Mouse (Mus musculus) liver, embryonic 12.5 days (tissue): ENCODE data around the gene Olfr1406. TPM values are rescaled to one million over a fixed set of nuclear protein-coding genes. Genes with fewer than 3 reads are reported as not detected.
"Not testable (repeated sequence)": the region's sequence is repeated elsewhere in the genome, so short reads cannot be mapped to it uniquely, and the experiment has no call there.

Experiments used
- ATAC-seq: fragments of 200-750 bp; cut with Nextera tagmentation; 2 replicates; pipeline ENCODE4 v1.8.0; 2017; ENCODE audit warnings: moderate number of reproducible peaks, mild to moderate bottlenecking, moderate library complexity
- H3K27ac ChIP-seq: fragments of 300-500 bp; sonication (generic); 2 replicates; pipeline ENCODE4 v1.5.1; 2016; ENCODE audit warnings: mild to moderate bottlenecking
- H3K27me3 ChIP-seq: fragments of 300-500 bp; sonication (generic); replicated peaks from 2 replicates; pipeline ENCODE4 v1.6.1; 2016; ENCODE audit warnings: mild to moderate bottlenecking, moderate library complexity
- H3K36me3 ChIP-seq: fragments of 300-500 bp; sonication (generic); 2 replicates; pipeline ENCODE4 v1.6.1; 2016; ENCODE audit warnings: mild to moderate bottlenecking, moderate library complexity
- H3K4me1 ChIP-seq: fragments of 300-500 bp; sonication (generic); 2 replicates; pipeline ENCODE4 v1.6.1; 2016
- H3K4me2 ChIP-seq: fragments of 300-500 bp; sonication (generic); 2 replicates; pipeline ENCODE4 v1.6.1; 2016; ENCODE audit warnings: mild to moderate bottlenecking, moderate library complexity
- H3K4me3 ChIP-seq: fragments of 300-500 bp; sonication (generic); 2 replicates; pipeline ENCODE4 v1.5.1; 2016; ENCODE audit warnings: mild to moderate bottlenecking, moderate library complexity
- H3K9ac ChIP-seq: fragments of 300-500 bp; sonication (generic); 2 replicates; pipeline ENCODE4 v1.6.1; 2016; ENCODE audit warnings: mild to moderate bottlenecking, moderate library complexity
- H3K9me3 ChIP-seq: fragments of 300-500 bp; sonication (generic); replicated peaks from 2 replicates; pipeline ENCODE4 v1.6.1; 2016; ENCODE audit warnings: mild to moderate bottlenecking, moderate library complexity
- whole genome bisulfite sequencing: fragments of 180-500 bp; shearing (Covaris S2); methylation state at CpG from one replicate; pipeline ENCODE4 v1.1.7; 2016; ENCODE audit not compliant: insufficient replicate concordance; 5-methylcytosine and 5-hydroxymethylcytosine counted together
- polyA plus RNA-seq: library from polyadenylated mRNA; unstranded; fragments of >200 nt; fragmentation: Nextera tagmentation; extraction: Ambion mirVana; gene quantifications from 2 replicates; pipeline ENCODE4 v1.2.1, GENCODE M21; 2016

Gene Olfr1406
- not detected in 2 replicates for polyA plus RNA-seq

GRCm38 (mm10) chr1:173190540-173190939, at the start of gene Olfr1406:
Olfr1406 (minus strand) TSS chr1:173190640.
- Histone ChIP-seq H3K27me3 (no peaks in the 10 kb centered on the region), H3K4me2 (no peak within 1 kb of the TSS), H3K27ac (no peak within 1 kb of the TSS), H3K4me1 (no peaks in the 10 kb centered on the region), H3K9me3 (no peaks in the 10 kb centered on the region), H3K4me3 (no peak within 1 kb of the TSS), H3K36me3 (no peaks in the 10 kb centered on the region), H3K9ac (no peak within 1 kb of the TSS)
- no peak for ATAC-seq
- WGBS: 29% methylated on average over 3 of the region's 3 CpGs

GRCm38 (mm10) chr1:173237004-173237403, 46.6 kb upstream of the Olfr1406 start:
- ATAC-seq, H3K27me3 ChIP-seq, H3K4me1 ChIP-seq, H3K27ac ChIP-seq, H3K4me3 ChIP-seq, H3K9me3 ChIP-seq, H3K36me3 ChIP-seq, H3K9ac ChIP-seq, H3K4me2 ChIP-seq: not testable (repeated sequence)
- WGBS: 61% methylated on average over 1 of the region's 1 CpGs

- WGBS: 37% methylated on average over 2 of the region's 2 CpGs
- no peak within 1 kb of the TSS for H3K4me2 ChIP-seq
- H3K27ac ChIP-seq: no peak within 1 kb of the TSS
- no peak within 1 kb of the TSS for H3K4me3 ChIP-seq
- H3K36me3 ChIP-seq: no peaks in the 10 kb centered on the region
- no peaks in the 10 kb centered on the region for H3K4me1 ChIP-seq
- no peak within 1 kb of the TSS for H3K9ac ChIP-seq
- no peaks in the 10 kb centered on the region for H3K9me3 ChIP-seq
- no peak for ATAC-seq
- no peaks in the 10 kb centered on the region for H3K27me3 ChIP-seq
Measured at GRCm38 (mm10) chr1:173227081-173227480, 36.6 kb upstream of the Olfr1406 start, which contains the start of gene Fcer1a. Fcer1a (minus strand) TSS chr1:173227214.

- WGBS: 62% methylated on average over 3 of the region's 3 CpGs
- Histone ChIP-seq H3K4me3 (no peak overlapping the region), H3K36me3 (no peaks in the 10 kb centered on the region), H3K4me2 (no peak overlapping the region), H3K4me1 (no peaks in the 10 kb centered on the region), H3K9ac (no peak overlapping the region), H3K27me3 (no peaks in the 10 kb centered on the region), H3K9me3 (no peaks in the 10 kb centered on the region), H3K27ac (no peak overlapping the region)
- ATAC-seq: no peak
Measured at GRCm38 (mm10) chr1:173216481-173216880, 26.0 kb upstream of the Olfr1406 start.

- Histone ChIP-seq H3K4me1 (no peaks in the 10 kb centered on the region), H3K36me3 (no peaks in the 10 kb centered on the region), H3K4me3 (no peak within 1 kb of the TSS), H3K9me3 (0 out of 2 replicates have a peak, but pooled peaks cover 3% of the 10 kb centered on the region), H3K27ac (no peak within 1 kb of the TSS), H3K4me2 (no peak within 1 kb of the TSS), H3K9ac (no peak within 1 kb of the TSS), H3K27me3 (no peaks in the 10 kb centered on the region)
- WGBS: 63% methylated on average over 5 of the region's 5 CpGs
- no peak for ATAC-seq
Measured at GRCm38 (mm10) chr1:173212092-173212491, 21.7 kb upstream of the Olfr1406 start, which contains the start of gene Olfr1404. Olfr1404 (plus strand) TSS chr1:173212392.

DNA sequence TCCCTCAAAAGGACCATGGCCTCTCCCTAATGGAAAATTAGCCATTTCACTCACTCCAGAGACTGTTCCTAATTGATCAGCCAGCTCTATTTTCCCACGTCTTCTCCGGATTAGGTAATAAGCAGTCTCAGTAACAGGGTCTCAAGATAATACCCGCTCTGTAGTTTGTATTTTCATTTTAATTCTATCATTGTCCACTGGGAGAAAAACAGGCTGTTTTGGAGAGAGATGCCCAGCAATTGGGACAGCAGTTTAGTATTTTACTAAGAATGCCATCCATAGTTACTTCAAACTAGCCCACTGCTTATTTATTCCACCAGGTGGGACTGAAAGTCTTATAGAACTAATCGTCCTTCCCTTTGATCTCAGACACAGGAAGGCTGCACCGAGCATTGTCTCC, 7.1 kb upstream of the Olfr1406 start, which contains the start of gene Olfr218:
TSS of gene Olfr218 (plus strand) at position 301 of the 400 bp plus-strand sequence.
- H3K36me3 ChIP-seq: no peaks in the 10 kb centered on the region
- ATAC-seq: no peak
- no peak within 1 kb of the TSS for H3K27ac ChIP-seq
- no peak within 1 kb of the TSS for H3K9ac ChIP-seq
- H3K4me1 ChIP-seq: no peaks in the 10 kb centered on the region
- H3K4me2 ChIP-seq: no peak within 1 kb of the TSS
- 67% methylated on average over 5 of the region's 5 CpGs for WGBS
- H3K9me3 ChIP-seq: no peaks in the 10 kb centered on the region
- no peaks in the 10 kb centered on the region for H3K27me3 ChIP-seq
- H3K4me3 ChIP-seq: no peak within 1 kb of the TSS

- Histone ChIP-seq H3K4me1 (no peaks in the 10 kb centered on the region), H3K4me3 (no peak overlapping the region), H3K27ac (no peak overlapping the region), H3K4me2 (no peak overlapping the region), H3K9ac (no peak overlapping the region), H3K27me3 (no peaks in the 10 kb centered on the region), H3K9me3 (no peaks in the 10 kb centered on the region), H3K36me3 (no peaks in the 10 kb centered on the region)
- no peak for ATAC-seq
- 57% methylated on average over 2 of the region's 2 CpGs for WGBS
Measured at GRCm38 (mm10) chr1:173196359-173196758, 5.9 kb upstream of the Olfr1406 start.

- Histone ChIP-seq H3K4me3 (no peak overlapping the region), H3K9me3 (no peaks in the 10 kb centered on the region), H3K36me3 (no peaks in the 10 kb centered on the region), H3K4me1 (no peaks in the 10 kb centered on the region), H3K4me2 (no peak overlapping the region), H3K9ac (no peak overlapping the region), H3K27ac (no peak overlapping the region), H3K27me3 (no peaks in the 10 kb centered on the region)
- no peak for ATAC-seq
- 26% methylated on average over 3 of the region's 3 CpGs for WGBS
Measured at GRCm38 (mm10) chr1:173192059-173192458, 1.6 kb upstream of the Olfr1406 start.

GRCm38 (mm10) chr1:173174154-173174842, 16.1 kb downstream of the Olfr1406 start:
- H3K27me3 ChIP-seq: no peaks in the 10 kb centered on the region
- H3K36me3 ChIP-seq: no peaks in the 10 kb centered on the region
- H3K4me1 ChIP-seq: no peaks in the 10 kb centered on the region
- H3K9ac ChIP-seq: no peak overlapping the region
- H3K9me3 ChIP-seq: no peaks in the 10 kb centered on the region
- no peak overlapping the region for H3K27ac ChIP-seq
- H3K4me3 ChIP-seq: no peak overlapping the region
- ATAC-seq: no peak
- H3K4me2 ChIP-seq: no peak overlapping the region

DNA sequence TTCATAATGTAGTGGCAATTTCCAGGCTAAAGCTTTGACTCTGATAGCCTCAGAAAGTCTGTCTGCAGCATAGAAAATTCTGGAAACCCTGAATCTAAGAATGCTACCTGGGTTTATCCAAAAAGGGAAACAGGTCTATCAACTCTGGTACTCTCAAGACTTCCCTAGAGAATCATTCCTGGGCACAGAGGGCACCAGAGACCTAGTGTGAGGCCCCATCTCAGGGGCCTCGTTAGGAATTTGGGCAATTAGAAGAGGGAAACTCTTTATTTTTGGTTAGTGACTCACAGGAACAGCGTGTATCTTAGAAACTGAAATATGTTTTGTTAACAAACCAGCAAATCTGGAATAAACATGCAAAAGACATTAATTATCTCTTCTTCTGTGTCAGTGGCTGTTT, 53.2 kb downstream of the Olfr1406 start, which contains the start of gene Olfr1408:
TSS of gene Olfr1408 (minus strand) at position 101 of the 400 bp plus-strand sequence.
- Histone ChIP-seq H3K9me3 (no peaks in the 10 kb centered on the region), H3K36me3 (no peaks in the 10 kb centered on the region), H3K4me3 (no peak within 1 kb of the TSS), H3K4me2 (no peak within 1 kb of the TSS), H3K4me1 (no peaks in the 10 kb centered on the region), H3K27ac (no peak within 1 kb of the TSS), H3K9ac (no peak within 1 kb of the TSS), H3K27me3 (no peaks in the 10 kb centered on the region)
- ATAC-seq: no peak
- 45% methylated on average over 2 of the region's 2 CpGs for WGBS
